10 mouse cellular contexts compared by ENCODE assay signal in genomic region chr10:127904718-127905446, GRCm38 (mm10). TPM values are rescaled to one million over a fixed set of nuclear protein-coding genes. Genes with fewer than 3 reads are reported as not detected.
A peak's percentile ranks its signal among the peaks of the same experiment; 100 is the strongest.
DNase-seq lines count a peak whose midpoint lies in the region; ATAC-seq and TF ChIP-seq lines count a peak whose summit lies in the region.
"Had no signal": no experiment of that assay in that cellular context is flagged by ENCODE, and none has a peak within 500 bp of the region (broad histone marks: within the 10 kb centered on the region; RNA-seq: fewer than 3 reads in every experiment).

No protein-coding gene starts in this region.

- no peak overlapping the region for H3K9ac ChIP-seq in hindbrain, embryonic 13.5 days
- H3K9ac ChIP-seq in stomach, postnatal 0 days (ENCODE audit: low read length): no peak overlapping the region

- no peak for TF ChIP-seq CTCF in stomach, postnatal 0 days (IDR thresholded peaks at IDR 0.05; ENCODE audit: low read depth)

- DNase-seq in hindbrain, embryonic 10.5 days (ENCODE audit: low spot score): no peak
- DNase-seq in adipocyte (ENCODE audit: low spot score): peak; percentile 82
- peak; percentile 7 to 43 for DNase-seq in frontal cortex, adult 2 months (ENCODE audit: extremely low spot score in 1 of 2, low spot score in 1 of 2)
- peak; percentile 47 for DNase-seq in left cerebral cortex, postnatal 4 days
- peak; percentile 75 for DNase-seq in stomach, postnatal 0 days (ENCODE audit: low spot score)
- no peak for DNase-seq in thymus, postnatal 10 days (ENCODE audit: low spot score in 2 of 2)
- DNase-seq in T-cell, adult 2 months (ENCODE audit: low spot score): no peak

- 67% methylated on average over 7 of the region's 7 CpGs for WGBS in hindbrain, embryonic 13.5 days
- WGBS in hindbrain, embryonic 10.5 days: 83% methylated on average over 7 of the region's 7 CpGs
- whole genome bisulfite sequencing in stomach, postnatal 0 days: 38% methylated on average over 7 of the region's 7 CpGs

- no peak for TF ChIP-seq EP300 in stomach, postnatal 0 days (optimal IDR thresholded peaks at IDR 0.05)

- H3K9me3 ChIP-seq in hindbrain, embryonic 13.5 days: no peaks in the 10 kb centered on the region
- no peaks in the 10 kb centered on the region for H3K9me3 ChIP-seq in hindbrain, embryonic 10.5 days
- H3K9me3 ChIP-seq in stomach, postnatal 0 days (ENCODE audit: control insufficient read depth, low read length): no peaks in the 10 kb centered on the region

- no peaks in the 10 kb centered on the region for H3K27me3 ChIP-seq in hindbrain, embryonic 13.5 days
- no peaks in the 10 kb centered on the region for H3K27me3 ChIP-seq in hindbrain, embryonic 10.5 days (ENCODE audit: insufficient read depth, poor library complexity, severe bottlenecking)
- no peaks in the 10 kb centered on the region for H3K27me3 ChIP-seq in stomach, postnatal 0 days (ENCODE audit: control insufficient read depth, insufficient read depth, low read length)

- H3K36me3 ChIP-seq in hindbrain, embryonic 13.5 days: no peaks in the 10 kb centered on the region
- H3K36me3 ChIP-seq in hindbrain, embryonic 10.5 days: no peaks in the 10 kb centered on the region
- H3K36me3 ChIP-seq in stomach, postnatal 0 days (ENCODE audit: control insufficient read depth, insufficient read depth, low read length): no peaks in the 10 kb centered on the region

- no peak overlapping the region for H3K4me2 ChIP-seq in hindbrain, embryonic 13.5 days
- H3K4me2 ChIP-seq in stomach, postnatal 0 days (replicated peaks; ENCODE audit: low read depth): no peak overlapping the region

- peak; percentile 24; the same call in 1 of the 2 replicates for ATAC-seq in hindbrain, embryonic 13.5 days (ENCODE audit: low FRiP score)
- ATAC-seq in stomach, postnatal 0 days (ENCODE audit: low FRiP score, low TSS enrichment): peak; percentile 89

- peaks cover 4% of the 10 kb centered on the region for H3K4me1 ChIP-seq in hindbrain, embryonic 13.5 days (replicated peaks)
- H3K4me1 ChIP-seq in hindbrain, embryonic 10.5 days (replicated peaks): no peaks in the 10 kb centered on the region
- H3K4me1 ChIP-seq in stomach, postnatal 0 days (replicated peaks; ENCODE audit: control insufficient read depth, insufficient read depth): no peaks in the 10 kb centered on the region

- intact Hi-C loops in left cerebral cortex, postnatal 4 days (cut with DNase I): no loop called here

- no peak overlapping the region for H3K4me3 ChIP-seq in hindbrain, embryonic 13.5 days
- no peak overlapping the region for H3K4me3 ChIP-seq in hindbrain, embryonic 10.5 days
- no peak overlapping the region for H3K4me3 ChIP-seq in stomach, postnatal 0 days (ENCODE audit: low read depth, low read length)

- H3K27ac ChIP-seq in hindbrain, embryonic 13.5 days: no peak overlapping the region
- H3K27ac ChIP-seq in hindbrain, embryonic 10.5 days: no peak overlapping the region
- peak overlapping the region; percentile 78 for H3K27ac ChIP-seq in stomach, postnatal 0 days (replicated peaks)

RNA-seq across cellular contexts. Expression of gene Sdr9c7, which starts 6.6 kb away (rescaled TPM):
- not detected in 2 replicates for polyA plus RNA-seq in hindbrain, embryonic 13.5 days (2015; fragmentation: Nextera tagmentation; extraction: Ambion mirVana)
- polyA plus RNA-seq in hindbrain, embryonic 10.5 days (2016; fragmentation: Nextera tagmentation; extraction: Ambion mirVana): not detected in 2 replicates
- polyA plus RNA-seq in frontal cortex, adult 2 months (2012; rRNA removed): 0.11 and 0.16 TPM in 2 replicates
- not detected for total RNA-seq in left cerebral cortex, postnatal 4 days (2021)
- 24.6 and 24.7 TPM in 2 replicates for polyA plus RNA-seq in stomach, postnatal 0 days (2015; fragmentation: Nextera tagmentation; extraction: Ambion mirVana)

RNA-seq across cellular contexts. Expression of gene Rdh7, which starts 16.3 kb away (rescaled TPM):
- polyA plus RNA-seq in hindbrain, embryonic 13.5 days (2015; fragmentation: Nextera tagmentation; extraction: Ambion mirVana): not detected in 2 replicates
- polyA plus RNA-seq in hindbrain, embryonic 10.5 days (2016; fragmentation: Nextera tagmentation; extraction: Ambion mirVana): not detected in 2 replicates
- not detected in 2 replicates for polyA plus RNA-seq in frontal cortex, adult 2 months (2012; rRNA removed)
- total RNA-seq in left cerebral cortex, postnatal 4 days (2021): not detected
- polyA plus RNA-seq in stomach, postnatal 0 days (2015; fragmentation: Nextera tagmentation; extraction: Ambion mirVana): 1.9 and 2.1 TPM in 2 replicates

RNA-seq across cellular contexts. Expression of gene Rdh16f2, which starts 38.6 kb away (rescaled TPM):
- not detected in 2 replicates for polyA plus RNA-seq in hindbrain, embryonic 13.5 days (2015; fragmentation: Nextera tagmentation; extraction: Ambion mirVana)
- polyA plus RNA-seq in hindbrain, embryonic 10.5 days (2016; fragmentation: Nextera tagmentation; extraction: Ambion mirVana): not detected in 2 replicates
- 0.15 TPM in 1 of 2 replicates, not detected in the other for polyA plus RNA-seq in frontal cortex, adult 2 months (2012; rRNA removed)
- total RNA-seq in left cerebral cortex, postnatal 4 days (2021): not detected
- polyA plus RNA-seq in stomach, postnatal 0 days (2015; fragmentation: Nextera tagmentation; extraction: Ambion mirVana): not detected in 2 replicates
- polyA plus RNA-seq: limb, embryonic 14.5 days had no signal

RNA-seq across cellular contexts. Expression of gene Rdh19, which starts 55.2 kb away (rescaled TPM):
- not detected in 2 replicates for polyA plus RNA-seq in hindbrain, embryonic 13.5 days (2015; fragmentation: Nextera tagmentation; extraction: Ambion mirVana)
- not detected in 2 replicates for polyA plus RNA-seq in hindbrain, embryonic 10.5 days (2016; fragmentation: Nextera tagmentation; extraction: Ambion mirVana)
- not detected in 2 replicates for polyA plus RNA-seq in frontal cortex, adult 2 months (2012; rRNA removed)
- not detected for total RNA-seq in left cerebral cortex, postnatal 4 days (2021)
- polyA plus RNA-seq in stomach, postnatal 0 days (2015; fragmentation: Nextera tagmentation; extraction: Ambion mirVana): not detected in 2 replicates
- polyA plus RNA-seq: limb, embryonic 14.5 days; spleen, adult 2 months had no signal

Comparison
In these comparisons a context has a peak if more than half of its experiments do, and no peak if none do; other contexts are left out.
1. DNase-seq: peak in adipocyte (single experiment), frontal cortex, adult 2 months (2 of 2), left cerebral cortex, postnatal 4 days (single experiment) and stomach, postnatal 0 days (single experiment); none in hindbrain, embryonic 10.5 days (single experiment), thymus, postnatal 10 days (0 of 2) and T-cell, adult 2 months (single experiment).
2. RNA of gene Sdr9c7, which starts 6.6 kb away (polyA plus RNA-seq): 24.6 to 24.7 TPM in stomach, postnatal 0 days; 0.11 to 0.16 TPM in frontal cortex, adult 2 months, not detected in hindbrain, embryonic 13.5 days and not detected in hindbrain, embryonic 10.5 days; every median in the first group is over 10 times any median in the second.